In genomic region chr9:57955764-57956163, GRCm38 (mm10) we compare ENCODE assay signal across 29 mouse cellular contexts. TPM values are rescaled to one million over a fixed set of nuclear protein-coding genes. Genes with fewer than 3 reads are reported as not detected.
DNase-seq lines count a peak whose midpoint lies in the region; ATAC-seq and TF ChIP-seq lines count a peak whose summit lies in the region.
"Had no signal": no experiment of that assay in that cellular context is flagged by ENCODE, and none has a peak within 500 bp of the region (broad histone marks: within the 10 kb centered on the region; RNA-seq: fewer than 3 reads in every experiment).

No protein-coding gene starts in this region.

- TF ChIP-seq EP300 in stomach, postnatal 0 days (optimal IDR thresholded peaks at IDR 0.05) = no peak

- no peak for TF ChIP-seq CTCF in spleen, adult 2 months (IDR thresholded peaks at IDR 0.05; ENCODE audit: extremely low read depth, insufficient read depth, insufficient read length, insufficient replicate concordance)
- no peak for TF ChIP-seq CTCF in cortical plate, adult 2 months (IDR thresholded peaks at IDR 0.05; ENCODE audit: extremely low read depth, insufficient read depth, low read length)
- TF ChIP-seq CTCF in stomach, postnatal 0 days (IDR thresholded peaks at IDR 0.05; ENCODE audit: low read depth) = no peak

- ATAC-seq in heart, embryonic 16.5 days (replicated peaks; ENCODE audit: extremely low read depth, insufficient read depth, low FRiP score) = no peak
- peak; percentile 35; the same call in 1 of the 2 replicates for ATAC-seq in stomach, postnatal 0 days (ENCODE audit: low FRiP score, low TSS enrichment)
- ATAC-seq: forebrain, embryonic 15.5 days; Patski had no signal

- WGBS in heart, embryonic 16.5 days = 81% methylated on average over 6 of the region's 6 CpGs
- 75% methylated on average over 6 of the region's 6 CpGs for WGBS in spleen, adult 2 months
- WGBS in stomach, postnatal 0 days = 75% methylated on average over 6 of the region's 6 CpGs

- peaks cover 8% of the 10 kb centered on the region for H3K4me1 ChIP-seq in heart, embryonic 16.5 days (ENCODE audit: control insufficient read depth, insufficient read depth, low read length)
- H3K4me1 ChIP-seq in spleen, adult 2 months (ENCODE audit: control insufficient read depth, insufficient read depth, insufficient read length) = peaks cover 35% of the 10 kb centered on the region; the same call in 1 of the 2 replicates
- peaks cover 13% of the 10 kb centered on the region; the same call in 1 of the 2 replicates for H3K4me1 ChIP-seq in cortical plate, adult 2 months (ENCODE audit: control insufficient read depth, insufficient read depth, low read length)
- no peaks in the 10 kb centered on the region for H3K4me1 ChIP-seq in stomach, postnatal 0 days (replicated peaks; ENCODE audit: control insufficient read depth, insufficient read depth)

- DNase-seq in heart, adult 9 months (ENCODE audit: low spot score in 2 of 2) = no peak
- no peak for DNase-seq in spleen, adult 2 months (ENCODE audit: low read depth in 1 of 2, low spot score in 2 of 2)
- DNase-seq in spleen, adult 12 weeks (ENCODE audit: low spot score) = no peak
- DNase-seq in stomach, postnatal 0 days (ENCODE audit: low spot score) = no peak
- no peak for DNase-seq in embryo, embryonic 10 days (ENCODE audit: low spot score)
- DNase-seq in cerebellum, postnatal 4 days (ENCODE audit: low spot score in 2 of 2) = no peak
- DNase-seq: adrenal gland, postnatal 10 days; cerebellum, adult 11 months; cerebellum, postnatal 10 days; cerebellum, postnatal 36 days; embryo, embryonic 11 days; gastrocnemius, adult 2 months; gastrocnemius, postnatal 14 days; heart, adult 11 months; heart, postnatal 14 days; heart, postnatal 4 days had no signal

- TF ChIP-seq POLR2A in spleen, adult 2 months (IDR thresholded peaks at IDR 0.05; ENCODE audit: low read depth, low read length) = no peak
- no peak for TF ChIP-seq POLR2A in cortical plate, adult 2 months (IDR thresholded peaks at IDR 0.05; ENCODE audit: extremely low read depth, insufficient read depth, low read length)

- H3K9me3 ChIP-seq in heart, embryonic 16.5 days (replicated peaks; ENCODE audit: control insufficient read depth, low read length) = no peaks in the 10 kb centered on the region
- no peaks in the 10 kb centered on the region for H3K9me3 ChIP-seq in stomach, postnatal 0 days (ENCODE audit: control insufficient read depth, low read length)
- H3K9me3 ChIP-seq: embryonic facial prominence, embryonic 10.5 days; embryonic facial prominence, embryonic 13.5 days; forebrain, embryonic 12.5 days; forebrain, embryonic 15.5 days; G1E; heart, embryonic 12.5 days; heart, embryonic 15.5 days; hindbrain, embryonic 15.5 days had no signal

- peak overlapping the region; percentile 17 for H3K27ac ChIP-seq in heart, embryonic 16.5 days (ENCODE audit: low read length)
- peak overlapping the region; percentile 52 for H3K27ac ChIP-seq in spleen, adult 2 months (ENCODE audit: insufficient read depth, low read length)
- H3K27ac ChIP-seq in cortical plate, adult 2 months (ENCODE audit: insufficient read depth, low read length) = 0 out of 2 replicates have a peak overlapping the region, but pooled peaks have one; percentile 41
- H3K27ac ChIP-seq in stomach, postnatal 0 days (replicated peaks) = 0 out of 2 replicates have a peak overlapping the region, but pooled peaks have one; percentile 53
- H3K27ac ChIP-seq: embryonic facial prominence, embryonic 10.5 days; embryonic facial prominence, embryonic 13.5 days; forebrain, embryonic 12.5 days; forebrain, embryonic 15.5 days; heart, embryonic 15.5 days; hindbrain, embryonic 15.5 days had no signal

- no peak overlapping the region for H3K4me2 ChIP-seq in heart, embryonic 16.5 days (ENCODE audit: low read depth, low read length)
- no peak overlapping the region for H3K4me2 ChIP-seq in stomach, postnatal 0 days (replicated peaks; ENCODE audit: low read depth)
- H3K4me2 ChIP-seq: embryonic facial prominence, embryonic 13.5 days; forebrain, embryonic 12.5 days; forebrain, embryonic 15.5 days; heart, embryonic 12.5 days; heart, embryonic 15.5 days; hindbrain, embryonic 15.5 days had no signal

- H3K9ac ChIP-seq in heart, embryonic 16.5 days (ENCODE audit: low read length) = no peak overlapping the region
- H3K9ac ChIP-seq in stomach, postnatal 0 days (ENCODE audit: low read length) = no peak overlapping the region
- H3K9ac ChIP-seq: embryonic facial prominence, embryonic 13.5 days; forebrain, embryonic 12.5 days; forebrain, embryonic 15.5 days; heart, embryonic 12.5 days; heart, embryonic 15.5 days; hindbrain, embryonic 15.5 days had no signal

- no peaks in the 10 kb centered on the region for H3K36me3 ChIP-seq in heart, embryonic 16.5 days (ENCODE audit: control insufficient read depth, insufficient read depth)
- peaks cover 3% of the 10 kb centered on the region; the same call in 1 of the 2 replicates for H3K36me3 ChIP-seq in spleen, adult 2 months (ENCODE audit: control insufficient read depth, insufficient read depth, low read length)
- H3K36me3 ChIP-seq in stomach, postnatal 0 days (ENCODE audit: control insufficient read depth, insufficient read depth, low read length) = no peaks in the 10 kb centered on the region
- H3K36me3 ChIP-seq: embryonic facial prominence, embryonic 10.5 days; embryonic facial prominence, embryonic 13.5 days; G1E; heart, embryonic 12.5 days; heart, embryonic 15.5 days had no signal

- H3K27me3 ChIP-seq in heart, embryonic 16.5 days (ENCODE audit: control insufficient read depth, insufficient read depth, low read length) = no peaks in the 10 kb centered on the region
- H3K27me3 ChIP-seq in spleen, adult 2 months (ENCODE audit: control insufficient read depth, insufficient read depth, low read length) = no peaks in the 10 kb centered on the region
- no peaks in the 10 kb centered on the region for H3K27me3 ChIP-seq in stomach, postnatal 0 days (ENCODE audit: control insufficient read depth, insufficient read depth, low read length)
- H3K27me3 ChIP-seq: forebrain, embryonic 15.5 days; heart, embryonic 15.5 days; hindbrain, embryonic 15.5 days; Patski had no signal

- H3K4me3 ChIP-seq in heart, embryonic 16.5 days (ENCODE audit: low read length) = no peak overlapping the region
- H3K4me3 ChIP-seq in spleen, adult 2 months (ENCODE audit: extremely low read depth, insufficient read depth, insufficient read length) = no peak overlapping the region
- H3K4me3 ChIP-seq in cortical plate, adult 2 months (ENCODE audit: insufficient read depth, low read length) = no peak overlapping the region
- H3K4me3 ChIP-seq in stomach, postnatal 0 days (ENCODE audit: low read depth, low read length) = no peak overlapping the region
- H3K4me3 ChIP-seq: embryonic facial prominence, embryonic 10.5 days; embryonic facial prominence, embryonic 13.5 days; erythroblast, embryonic 14.5 days; forebrain, embryonic 12.5 days; forebrain, embryonic 15.5 days; gastrocnemius, adult 2 months; heart, embryonic 12.5 days; heart, embryonic 15.5 days; hindbrain, embryonic 15.5 days had no signal

RNA-seq across cellular contexts. Expression of gene Sema7a, which starts 15.9 kb away (rescaled TPM):
- 0.60 and 1.4 TPM in 2 replicates for polyA plus RNA-seq in heart, embryonic 16.5 days (2015; fragmentation: Nextera tagmentation; extraction: Ambion mirVana)
- polyA plus RNA-seq in spleen, adult 2 months (2012; rRNA removed) = 26.1 and 35.7 TPM in 2 replicates
- 147 and 154 TPM in 2 replicates for polyA plus RNA-seq in cortical plate, adult 2 months (2012; rRNA removed)
- polyA plus RNA-seq in stomach, postnatal 0 days (2015; fragmentation: Nextera tagmentation; extraction: Ambion mirVana) = 0.68 and 1.0 TPM in 2 replicates

RNA-seq across cellular contexts. Expression of gene Ubl7, which starts 45.0 kb away (rescaled TPM):
- polyA plus RNA-seq in heart, embryonic 16.5 days (2015; fragmentation: Nextera tagmentation; extraction: Ambion mirVana) = 110 and 113 TPM in 2 replicates
- polyA plus RNA-seq in spleen, adult 2 months (2012; rRNA removed) = 88.3 and 131 TPM in 2 replicates
- polyA plus RNA-seq in cortical plate, adult 2 months (2012; rRNA removed) = 144 and 145 TPM in 2 replicates
- 93.1 and 94.6 TPM in 2 replicates for polyA plus RNA-seq in stomach, postnatal 0 days (2015; fragmentation: Nextera tagmentation; extraction: Ambion mirVana)

RNA-seq across cellular contexts. Expression of gene Cyp11a1, which starts 50.4 kb away (rescaled TPM):
- 0.32 and 0.33 TPM in 2 replicates for polyA plus RNA-seq in heart, embryonic 16.5 days (2015; fragmentation: Nextera tagmentation; extraction: Ambion mirVana)
- polyA plus RNA-seq in spleen, adult 2 months (2012; rRNA removed) = 0.52 and 0.67 TPM in 2 replicates
- 8.3 and 9.0 TPM in 2 replicates for polyA plus RNA-seq in cortical plate, adult 2 months (2012; rRNA removed)
- polyA plus RNA-seq in stomach, postnatal 0 days (2015; fragmentation: Nextera tagmentation; extraction: Ambion mirVana) = 0.98 and 1.0 TPM in 2 replicates
- polyA plus RNA-seq: embryonic facial prominence, embryonic 10.5 days; heart, embryonic 12.5 days; hindbrain, embryonic 11.5 days had no signal

Comparison
In these comparisons a context has a peak if more than half of its experiments do, and no peak if none do; other contexts are left out.
1. RNA of gene Sema7a, which starts 15.9 kb away (polyA plus RNA-seq): 147 to 154 TPM in cortical plate, adult 2 months and 26.1 to 35.7 TPM in spleen, adult 2 months; 0.68 to 1.0 TPM in stomach, postnatal 0 days and 0.60 to 1.4 TPM in heart, embryonic 16.5 days; every median in the first group is over 10 times any median in the second.
2. Peak in every context shown above with its lines, with median percentiles within 50 percentile points of each other: H3K27ac ChIP-seq.